Mouse (Mus musculus) kidney, embryonic 14.5 days (tissue): ENCODE data around the gene Selplg. TPM values are rescaled to one million over a fixed set of nuclear protein-coding genes. Genes with fewer than 3 reads are reported as not detected.

Experiments used
- ATAC-seq: fragments of 200-750 bp; cut with Nextera tagmentation; 2 replicates; pipeline ENCODE4 v1.8.0; 2017; ENCODE audit warnings: moderate number of reproducible peaks, mild to moderate bottlenecking, moderate TSS enrichment, moderate library complexity; ENCODE audit not compliant: low FRiP score, low TSS enrichment
- H3K27ac ChIP-seq: fragments of 300-500 bp; sonication (generic); 2 replicates; pipeline ENCODE4 v1.5.1; 2014; ENCODE audit warnings: low read depth, mild to moderate bottlenecking, low read length, moderate library complexity, mixed read lengths
- H3K27me3 ChIP-seq: fragments of 300-500 bp; sonication (generic); 2 replicates; pipeline ENCODE4 v1.6.1; 2014; ENCODE audit warnings: mild to moderate bottlenecking, low read length; ENCODE audit not compliant: control insufficient read depth, insufficient read depth
- H3K36me3 ChIP-seq: fragments of 300-500 bp; sonication (generic); 2 replicates; pipeline ENCODE4 v1.6.1; 2014; ENCODE audit warnings: low read length, mixed read lengths; ENCODE audit not compliant: control insufficient read depth, insufficient read depth
- H3K4me1 ChIP-seq: fragments of 300-500 bp; sonication (generic); 2 replicates; pipeline ENCODE4 v1.6.1; 2014; ENCODE audit warnings: low read length, mixed read lengths; ENCODE audit not compliant: control insufficient read depth, insufficient read depth
- H3K4me2 ChIP-seq: fragments of 300-500 bp; sonication (generic); replicated peaks from 2 replicates; pipeline ENCODE4 v1.6.1; 2014; ENCODE audit warnings: low read depth, mild to moderate bottlenecking, low read length
- H3K4me3 ChIP-seq: fragments of 300-500 bp; sonication (generic); 2 replicates; pipeline ENCODE4 v1.5.1; 2014; ENCODE audit warnings: mild to moderate bottlenecking, low read length
- H3K9ac ChIP-seq: fragments of 300-500 bp; sonication (generic); 2 replicates; pipeline ENCODE4 v1.6.1; 2014; ENCODE audit warnings: low read depth, mild to moderate bottlenecking, low read length, moderate library complexity
- H3K9me3 ChIP-seq: fragments of 300-500 bp; sonication (generic); 2 replicates; pipeline ENCODE4 v1.6.1; 2016; ENCODE audit warnings: low read length; ENCODE audit not compliant: control insufficient read depth
- WGBS: fragments of 180-500 bp; shearing (Covaris S2); extraction: QIAGEN DNeasy Blood & Tissue Kit; methylation state at CpG from one replicate; pipeline ENCODE4 v1.1.7; 2014; 5-methylcytosine and 5-hydroxymethylcytosine counted together
- polyA plus RNA-seq: library from polyadenylated mRNA; unstranded; fragments of >200 nt; fragmentation: Nextera tagmentation; extraction: Ambion mirVana; gene quantifications from 2 replicates; pipeline ENCODE4 v1.2.1, GENCODE M21; 2014

Gene Selplg
- polyA plus RNA-seq, 1 experiment from 2014 or later, result 1.4 TPM

- H3K27ac ChIP-seq, result no peak overlapping the region
- no peak overlapping the region for H3K9ac ChIP-seq
- H3K4me1 ChIP-seq, result peaks cover 12% of the 10 kb centered on the region
- peaks cover 3% of the 10 kb centered on the region; the same call in 1 of the 2 replicates for H3K36me3 ChIP-seq
- H3K4me2 ChIP-seq, result no peak overlapping the region
- H3K27me3 ChIP-seq, result no peaks in the 10 kb centered on the region
- no peak for ATAC-seq
- H3K4me3 ChIP-seq, result no peak overlapping the region
- H3K9me3 ChIP-seq, result no peaks in the 10 kb centered on the region
- WGBS, result 64% methylated on average over 8 of the region's 8 CpGs
Observed at GRCm38 (mm10) chr5:113857631-113858030, 25.2 kb upstream of the Selplg start.

GRCm38 (mm10) chr5:113856631-113857030, 24.2 kb upstream of the Selplg start:
- Histone ChIP-seq H3K27me3 (no peaks in the 10 kb centered on the region), H3K36me3 (peaks cover 4% of the 10 kb centered on the region; the same call in 1 of the 2 replicates), H3K9me3 (no peaks in the 10 kb centered on the region), H3K4me1 (peaks cover 12% of the 10 kb centered on the region), H3K4me2 (no peak overlapping the region), H3K27ac (no peak overlapping the region; the same call in 1 of the 2 replicates), H3K9ac (no peak overlapping the region), H3K4me3 (no peak overlapping the region)
- no peak for ATAC-seq
- WGBS, result 53% methylated on average over 7 of the region's 7 CpGs

GRCm38 (mm10) chr5:113855696-113856095, 23.3 kb upstream of the Selplg start:
- Histone ChIP-seq H3K4me1 (peaks cover 12% of the 10 kb centered on the region), H3K27me3 (no peaks in the 10 kb centered on the region), H3K4me2 (no peak overlapping the region), H3K27ac (no peak overlapping the region), H3K36me3 (peaks cover 11% of the 10 kb centered on the region; the same call in 1 of the 2 replicates), H3K4me3 (no peak overlapping the region), H3K9me3 (no peaks in the 10 kb centered on the region), H3K9ac (no peak overlapping the region)
- WGBS, result 66% methylated on average over 3 of the region's 3 CpGs
- ATAC-seq, result no peak

- H3K4me2 ChIP-seq, result no peak overlapping the region
- H3K36me3 ChIP-seq, result peaks cover 17% of the 10 kb centered on the region; the same call in 1 of the 2 replicates
- 93% methylated on average over 10 of the region's 10 CpGs for WGBS
- ATAC-seq, result no peak
- no peak overlapping the region for H3K9ac ChIP-seq
- H3K9me3 ChIP-seq, result no peaks in the 10 kb centered on the region
- no peak overlapping the region for H3K4me3 ChIP-seq
- H3K27ac ChIP-seq, result no peak overlapping the region
- no peaks in the 10 kb centered on the region for H3K27me3 ChIP-seq
- peaks cover 12% of the 10 kb centered on the region for H3K4me1 ChIP-seq
Observed at GRCm38 (mm10) chr5:113855117-113855516, 22.7 kb upstream of the Selplg start.

GRCm38 (mm10) chr5:113854494-113854893, 22.1 kb upstream of the Selplg start:
- Histone ChIP-seq H3K27me3 (no peaks in the 10 kb centered on the region), H3K36me3 (peaks cover 22% of the 10 kb centered on the region; the same call in 1 of the 2 replicates), H3K27ac (no peak overlapping the region), H3K4me2 (no peak overlapping the region), H3K4me1 (peaks cover 11% of the 10 kb centered on the region), H3K4me3 (no peak overlapping the region), H3K9ac (no peak overlapping the region), H3K9me3 (no peaks in the 10 kb centered on the region)
- WGBS, result 49% methylated on average over 14 of the region's 14 CpGs
- no peak for ATAC-seq

- no peak for ATAC-seq
- H3K9me3 ChIP-seq, result no peaks in the 10 kb centered on the region
- 0 out of 2 replicates have a peak, but pooled peaks cover 3% of the 10 kb centered on the region for H3K4me1 ChIP-seq
- 92% methylated on average over 10 of the region's 10 CpGs for WGBS
- no peak overlapping the region for H3K4me2 ChIP-seq
- H3K4me3 ChIP-seq, result no peak overlapping the region
- H3K9ac ChIP-seq, result no peak overlapping the region
- peaks cover 25% of the 10 kb centered on the region; the same call in 1 of the 2 replicates for H3K36me3 ChIP-seq
- no peaks in the 10 kb centered on the region for H3K27me3 ChIP-seq
- no peak overlapping the region for H3K27ac ChIP-seq
Observed at GRCm38 (mm10) chr5:113853541-113853940, 21.1 kb upstream of the Selplg start.

- Histone ChIP-seq H3K4me1 (no peaks in the 10 kb centered on the region), H3K9me3 (no peaks in the 10 kb centered on the region), H3K4me2 (no peak overlapping the region), H3K36me3 (peaks cover 32% of the 10 kb centered on the region; the same call in 1 of the 2 replicates), H3K27ac (no peak overlapping the region), H3K4me3 (no peak overlapping the region), H3K9ac (no peak overlapping the region), H3K27me3 (no peaks in the 10 kb centered on the region)
- WGBS, result 92% methylated on average over 7 of the region's 7 CpGs
- ATAC-seq, result no peak
Observed at GRCm38 (mm10) chr5:113852463-113852862, 20.0 kb upstream of the Selplg start.

- H3K36me3 ChIP-seq, result peaks cover 48% of the 10 kb centered on the region
- H3K27me3 ChIP-seq, result no peaks in the 10 kb centered on the region
- no peak overlapping the region for H3K9ac ChIP-seq
- 65% methylated on average over 8 of the region's 8 CpGs for WGBS
- no peak overlapping the region for H3K4me2 ChIP-seq
- no peak overlapping the region for H3K27ac ChIP-seq
- H3K4me3 ChIP-seq, result no peak overlapping the region
- H3K9me3 ChIP-seq, result no peaks in the 10 kb centered on the region
- no peak for ATAC-seq
- no peaks in the 10 kb centered on the region for H3K4me1 ChIP-seq
Observed at GRCm38 (mm10) chr5:113850680-113851230, 18.3 kb upstream of the Selplg start.

GRCm38 (mm10) chr5:113847636-113848035, 15.2 kb upstream of the Selplg start:
- Histone ChIP-seq H3K27ac (no peak overlapping the region), H3K9me3 (no peaks in the 10 kb centered on the region), H3K36me3 (peaks cover 73% of the 10 kb centered on the region), H3K4me2 (no peak overlapping the region), H3K4me1 (no peaks in the 10 kb centered on the region), H3K27me3 (no peaks in the 10 kb centered on the region), H3K4me3 (no peak overlapping the region), H3K9ac (no peak overlapping the region)
- WGBS, result 83% methylated on average over 9 of the region's 9 CpGs
- no peak for ATAC-seq
